Mouse (Mus musculus): ENCODE data around the gene Itgav. TPM values are rescaled to one million over a fixed set of nuclear protein-coding genes. Genes with fewer than 3 reads are reported as not detected.

The Itgav gene
- polyA plus RNA-seq, 1 experiment from 2014 or later: 47.1 TPM

- Histone ChIP-seq H3K4me2 (replicated peaks) (no peak overlapping the region), H3K9ac (no peak overlapping the region), H3K4me3 (no peak overlapping the region), H3K4me1 (no peaks in the 10 kb centered on the region), H3K36me3 (peaks cover 18% of the 10 kb centered on the region), H3K27me3 (replicated peaks) (no peaks in the 10 kb centered on the region), H3K27ac (no peak overlapping the region), H3K9me3 (no peaks in the 10 kb centered on the region)
- no peak for ATAC-seq (ENCODE audit: low FRiP score, low read depth)
- 81% methylated on average over 4 of the region's 4 CpGs for WGBS
Observed at GRCm38 (mm10) chr2:83792102-83792501, 67.9 kb downstream of the Itgav start.

- H3K4me2 ChIP-seq (replicated peaks): no peak overlapping the region
- no peaks in the 10 kb centered on the region for H3K9me3 ChIP-seq
- ATAC-seq (ENCODE audit: low FRiP score, low read depth): no peak
- no peaks in the 10 kb centered on the region for H3K4me1 ChIP-seq
- H3K27ac ChIP-seq: no peak overlapping the region
- H3K36me3 ChIP-seq: peaks cover 24% of the 10 kb centered on the region
- H3K4me3 ChIP-seq: no peak overlapping the region
- no peaks in the 10 kb centered on the region for H3K27me3 ChIP-seq (replicated peaks)
- H3K9ac ChIP-seq: no peak overlapping the region
- 87% methylated on average over 4 of the region's 4 CpGs for WGBS
Observed at GRCm38 (mm10) chr2:83795766-83796165, 71.6 kb downstream of the Itgav start.

GRCm38 (mm10) chr2:83797902-83798497, 73.8 kb downstream of the Itgav start:
- Histone ChIP-seq H3K4me1 (no peaks in the 10 kb centered on the region), H3K4me2 (replicated peaks) (no peak overlapping the region), H3K4me3 (no peak overlapping the region), H3K27me3 (replicated peaks) (no peaks in the 10 kb centered on the region), H3K9ac (no peak overlapping the region), H3K36me3 (peaks cover 32% of the 10 kb centered on the region), H3K9me3 (no peaks in the 10 kb centered on the region), H3K27ac (no peak overlapping the region)
- WGBS: 49% methylated on average over 9 of the region's 9 CpGs
- no peak for ATAC-seq (ENCODE audit: low FRiP score, low read depth)

GRCm38 (mm10) chr2:83812483-83813272, 88.5 kb downstream of the Itgav start, which contains the start of gene Fam171b:
Gene Fam171b, plus strand, starts transcription at chr2:83812636.
- peak within 1 kb of the TSS; percentile 88 for H3K4me3 ChIP-seq
- peak; percentile 94 for ATAC-seq (ENCODE audit: low FRiP score, low read depth)
- under 1% methylated on average over 48 of the region's 63 CpGs for WGBS

GRCm38 (mm10) chr2:83813273-83813892, 89.2 kb downstream of the Itgav start:
- peak; percentile 41; the same call in 1 of the 2 replicates for ATAC-seq (ENCODE audit: low FRiP score, low read depth)
- H3K4me3 ChIP-seq: peak overlapping the region; percentile 88
- WGBS: 11% methylated on average over 10 of the region's 10 CpGs

More at GRCm38 (mm10) chr2:83812483-83813272, 88.5 kb downstream of the Itgav start, which contains the start of gene Fam171b:
- Histone ChIP-seq H3K9me3 (no peaks in the 10 kb centered on the region), H3K4me1 (peaks cover 8% of the 10 kb centered on the region), H3K27me3 (replicated peaks) (peaks cover 2% of the 10 kb centered on the region; the same call in 1 of the 2 replicates), H3K36me3 (no peaks in the 10 kb centered on the region), H3K27ac (peak within 1 kb of the TSS; percentile 90), H3K9ac (peak within 1 kb of the TSS; percentile 90), H3K4me2 (replicated peaks) (peak within 1 kb of the TSS; percentile 65)

DNA sequence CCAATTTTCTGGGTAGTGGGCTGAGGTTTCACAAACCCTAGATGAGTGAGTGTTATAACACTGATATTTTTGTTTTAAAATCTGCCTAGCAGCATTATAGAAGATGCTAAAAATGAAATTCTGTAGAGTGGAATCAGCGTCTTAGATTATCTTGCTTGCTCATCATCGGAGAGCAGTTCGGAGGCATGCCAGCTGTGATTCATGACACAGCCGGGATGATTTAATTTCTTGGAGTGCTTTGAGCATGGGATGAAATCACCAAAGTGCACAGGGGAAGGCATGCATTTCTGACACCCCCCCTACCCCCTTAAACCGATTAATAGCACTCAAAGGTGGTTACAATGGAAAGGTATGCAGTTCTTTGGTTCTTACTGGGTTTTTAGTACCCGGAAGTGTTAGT, 89.8 kb downstream of the Itgav start:
- 38% methylated on average over 6 of the region's 6 CpGs for WGBS
- Histone ChIP-seq H3K4me3 (peak overlapping the region; percentile 88), H3K4me1 (peaks cover 8% of the 10 kb centered on the region), H3K9ac (peak overlapping the region; percentile 90), H3K4me2 (replicated peaks) (peak overlapping the region; percentile 65), H3K36me3 (no peaks in the 10 kb centered on the region), H3K27me3 (replicated peaks) (peaks cover 2% of the 10 kb centered on the region; the same call in 1 of the 2 replicates), H3K27ac (no peak overlapping the region), H3K9me3 (no peaks in the 10 kb centered on the region)
- ATAC-seq (ENCODE audit: low FRiP score, low read depth): no peak

More at GRCm38 (mm10) chr2:83813273-83813892, 89.2 kb downstream of the Itgav start:
- Histone ChIP-seq H3K27ac (peak overlapping the region; percentile 90; the same call in 1 of the 2 replicates), H3K4me1 (peaks cover 8% of the 10 kb centered on the region), H3K4me2 (replicated peaks) (peak overlapping the region; percentile 65), H3K36me3 (no peaks in the 10 kb centered on the region), H3K9ac (peak overlapping the region; percentile 90), H3K27me3 (replicated peaks) (peaks cover 2% of the 10 kb centered on the region; the same call in 1 of the 2 replicates), H3K9me3 (no peaks in the 10 kb centered on the region)

DNA sequence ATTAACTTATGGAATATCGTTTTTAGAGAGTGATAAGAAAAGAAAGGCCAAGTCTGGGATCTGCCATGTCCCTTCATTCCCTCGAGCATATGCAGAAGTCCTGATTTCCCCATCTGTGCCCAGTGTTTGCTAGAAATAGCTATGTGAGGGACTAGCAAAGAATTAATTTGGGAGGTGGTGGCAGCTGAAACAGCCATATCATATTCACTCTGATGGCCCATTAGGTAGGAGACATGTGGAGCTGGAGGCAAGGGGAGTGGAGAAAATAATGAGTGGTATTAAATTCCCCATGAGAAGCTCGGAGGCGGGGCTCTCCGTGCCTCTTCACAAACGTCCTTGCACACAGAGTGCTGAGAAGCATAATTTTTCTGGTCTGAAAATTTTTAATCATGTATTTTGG, 92.0 kb downstream of the Itgav start:
- Histone ChIP-seq H3K4me2 (replicated peaks) (no peak overlapping the region), H3K4me3 (no peak overlapping the region), H3K9ac (no peak overlapping the region), H3K36me3 (no peaks in the 10 kb centered on the region), H3K9me3 (no peaks in the 10 kb centered on the region), H3K27me3 (replicated peaks) (peaks cover 2% of the 10 kb centered on the region; the same call in 1 of the 2 replicates), H3K27ac (no peak overlapping the region), H3K4me1 (peaks cover 8% of the 10 kb centered on the region)
- WGBS: 54% methylated on average over 6 of the region's 6 CpGs
- ATAC-seq (ENCODE audit: low FRiP score, low read depth): no peak

- Histone ChIP-seq H3K9me3 (no peaks in the 10 kb centered on the region), H3K27ac (no peak overlapping the region), H3K36me3 (no peaks in the 10 kb centered on the region), H3K4me1 (peaks cover 23% of the 10 kb centered on the region), H3K4me2 (replicated peaks) (0 out of 2 replicates have a peak overlapping the region, but pooled peaks have one; percentile 1), H3K4me3 (no peak overlapping the region), H3K27me3 (replicated peaks) (no peaks in the 10 kb centered on the region), H3K9ac (no peak overlapping the region)
- 30% methylated on average over 5 of the region's 5 CpGs for WGBS
- peak; percentile 59 for ATAC-seq (ENCODE audit: low FRiP score, low read depth)
Observed at GRCm38 (mm10) chr2:83825161-83825560, 101.0 kb downstream of the Itgav start.

DNA sequence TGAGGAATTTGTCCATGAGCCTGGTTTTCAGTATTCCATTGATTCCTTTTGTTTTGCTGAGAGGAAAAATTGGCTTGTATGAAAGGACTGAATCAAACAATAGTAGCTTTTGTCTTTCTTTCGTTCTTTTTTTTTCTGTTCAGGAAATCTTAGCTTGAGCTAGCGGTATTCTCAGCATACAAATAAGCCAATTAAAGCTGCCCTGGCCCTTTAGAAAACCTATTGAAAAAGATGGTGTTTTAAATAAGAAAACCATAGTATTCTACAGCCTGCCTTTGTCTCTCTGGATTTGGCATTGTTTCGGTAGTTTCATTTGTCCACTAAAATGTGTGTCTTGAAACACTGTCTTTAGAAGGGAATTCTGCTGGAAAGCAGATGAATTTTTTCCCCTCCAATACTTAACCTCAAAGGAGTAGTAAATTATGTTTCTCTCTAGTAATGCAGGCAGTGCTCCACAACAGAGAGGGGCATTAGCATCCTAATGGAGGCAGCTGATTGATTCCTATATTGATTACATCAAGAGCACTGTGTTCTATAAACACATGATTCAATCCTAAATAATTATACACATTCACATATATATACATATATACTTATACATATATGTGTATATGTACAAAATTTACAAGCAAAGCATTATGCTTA, 104.8 kb downstream of the Itgav start:
- Histone ChIP-seq H3K4me1 (peaks cover 24% of the 10 kb centered on the region), H3K27ac (no peak overlapping the region), H3K9ac (no peak overlapping the region), H3K36me3 (no peaks in the 10 kb centered on the region), H3K4me3 (no peak overlapping the region), H3K9me3 (no peaks in the 10 kb centered on the region), H3K27me3 (replicated peaks) (no peaks in the 10 kb centered on the region), H3K4me2 (replicated peaks) (peak overlapping the region; percentile 34)
- peak; percentile 59 for ATAC-seq (ENCODE audit: low FRiP score, low read depth)
- 16% methylated on average over 3 of the region's 3 CpGs for WGBS

DNA sequence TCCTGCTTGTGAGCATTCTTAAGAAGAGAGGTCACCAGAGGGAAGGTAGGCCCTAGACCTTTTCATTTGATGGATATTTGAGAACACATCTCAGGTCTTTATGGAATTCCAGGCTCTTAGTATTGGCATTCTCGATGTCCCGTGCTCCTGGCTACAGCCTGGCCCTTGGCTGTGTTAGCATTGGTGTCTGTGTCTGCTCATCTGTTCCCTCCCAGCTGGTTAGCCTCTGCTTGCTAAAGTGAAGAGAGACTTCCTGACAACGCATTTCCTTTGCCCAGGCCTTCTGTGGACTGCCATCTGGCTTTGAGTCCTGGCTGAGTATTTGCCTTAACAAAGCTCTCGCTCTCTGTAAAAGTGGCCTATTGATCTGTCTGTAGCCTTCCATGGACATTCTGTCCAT, 108.7 kb downstream of the Itgav start:
- H3K36me3 ChIP-seq: no peaks in the 10 kb centered on the region
- no peaks in the 10 kb centered on the region for H3K9me3 ChIP-seq
- H3K4me3 ChIP-seq: no peak overlapping the region
- no peak overlapping the region for H3K9ac ChIP-seq
- WGBS: 89% methylated on average over 4 of the region's 4 CpGs
- ATAC-seq (ENCODE audit: low FRiP score, low read depth): no peak
- no peak overlapping the region for H3K27ac ChIP-seq
- H3K27me3 ChIP-seq (replicated peaks): no peaks in the 10 kb centered on the region
- H3K4me2 ChIP-seq (replicated peaks): no peak overlapping the region
- H3K4me1 ChIP-seq: peaks cover 11% of the 10 kb centered on the region; the same call in 1 of the 2 replicates

GRCm38 (mm10) chr2:83835313-83836070, 111.3 kb downstream of the Itgav start:
- Histone ChIP-seq H3K4me2 (replicated peaks) (no peak overlapping the region), H3K4me1 (peaks cover 4% of the 10 kb centered on the region; the same call in 1 of the 2 replicates), H3K27ac (no peak overlapping the region), H3K36me3 (0 out of 2 replicates have a peak, but pooled peaks cover 4% of the 10 kb centered on the region), H3K9ac (no peak overlapping the region), H3K4me3 (no peak overlapping the region), H3K27me3 (replicated peaks) (no peaks in the 10 kb centered on the region), H3K9me3 (no peaks in the 10 kb centered on the region)
- WGBS: 71% methylated on average over 10 of the region's 10 CpGs
- no peak for ATAC-seq (ENCODE audit: low FRiP score, low read depth)

Measured in neural tube, embryonic 12.5 days (tissue).